Mouse (Mus musculus) cerebellum, postnatal 4 days (tissue): Measurements from ENCODE around the gene Fastk.

Experiments
- DNase-seq, 2 experiments: peaks; one replicate each; pipeline ENCODE4 v3.0.0; 2022; ENCODE audit warnings: low spot score in 2 of 2, mixed read lengths in 1 of 2

The Fastk gene

GRCm38 (mm10) chr5:24453283-24453984, 8.3 kb upstream of the Fastk start:
- DNase-seq: peak in 1 of 2 experiments; percentile 55

DNA sequence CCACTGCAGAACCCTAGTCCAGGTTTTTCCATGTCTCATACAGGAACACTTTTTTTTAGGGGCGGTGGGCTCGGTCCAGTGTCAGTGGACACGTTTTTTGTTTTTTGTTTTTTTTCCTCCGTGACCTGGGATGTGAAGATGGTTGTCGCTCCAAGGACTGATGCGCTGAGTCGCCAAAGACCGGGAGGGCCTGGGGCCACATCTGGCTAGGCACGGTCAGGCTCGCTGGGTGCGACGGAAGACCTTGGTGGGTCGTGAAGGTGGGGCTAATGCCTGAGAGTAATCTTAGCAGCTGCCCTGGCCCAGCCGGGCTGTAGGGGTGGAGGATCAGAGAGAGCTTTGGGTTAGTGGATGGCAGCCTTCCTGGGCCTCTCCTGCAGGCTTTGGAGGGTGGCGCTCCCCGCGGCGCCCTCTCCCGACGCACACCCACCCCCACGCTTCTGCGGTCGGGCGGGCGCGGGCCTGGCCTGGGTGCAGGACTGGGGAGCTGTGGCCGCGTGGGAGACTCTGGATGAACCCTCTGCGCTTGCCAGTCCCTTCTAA, 7.7 kb upstream of the Fastk start:
- peak in 1 of 2 experiments; percentile 20 for DNase-seq

DNA sequence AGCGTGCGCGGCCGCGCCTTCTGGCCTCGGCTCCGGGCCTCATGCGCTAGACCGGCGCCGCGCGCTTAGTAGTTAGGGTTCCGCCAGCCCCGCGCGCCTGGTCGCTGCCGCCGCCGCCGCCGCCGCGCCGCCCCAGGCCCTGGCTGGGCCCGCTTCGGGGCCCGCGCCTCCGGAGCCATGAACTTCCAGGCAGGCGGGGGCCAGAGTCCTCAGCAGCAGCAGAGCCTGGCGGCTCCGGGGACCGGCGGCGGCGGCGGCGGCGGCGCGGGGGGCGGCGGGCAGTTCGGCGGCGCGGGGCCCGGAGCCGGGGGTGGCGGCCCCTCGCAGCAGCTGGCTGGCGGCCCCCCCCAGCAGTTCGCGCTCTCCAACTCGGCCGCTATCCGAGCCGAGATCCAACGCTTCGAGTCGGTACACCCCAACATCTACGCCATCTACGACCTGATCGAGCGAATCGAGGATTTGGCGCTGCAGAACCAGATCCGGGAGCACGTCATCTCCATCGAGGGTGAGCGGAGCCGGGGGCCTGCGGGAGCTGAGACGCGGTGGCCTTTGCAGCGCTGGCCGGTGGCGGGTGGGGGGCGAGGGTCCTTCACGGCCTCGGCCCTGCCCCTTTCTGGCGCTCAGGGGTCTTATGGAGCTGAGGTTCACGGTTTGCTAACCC, 7.1 kb upstream of the Fastk start, which contains the start of gene Agap3:
TSS of gene Agap3 (plus strand) at position 148 of the 661 bp plus-strand sequence.
- peak in 1 of 2 experiments; percentile 49 for DNase-seq

- DNase-seq: peak; percentile 80 to 85
Observed at GRCm38 (mm10) chr5:24451264-24452029, 6.4 kb upstream of the Fastk start.

DNA sequence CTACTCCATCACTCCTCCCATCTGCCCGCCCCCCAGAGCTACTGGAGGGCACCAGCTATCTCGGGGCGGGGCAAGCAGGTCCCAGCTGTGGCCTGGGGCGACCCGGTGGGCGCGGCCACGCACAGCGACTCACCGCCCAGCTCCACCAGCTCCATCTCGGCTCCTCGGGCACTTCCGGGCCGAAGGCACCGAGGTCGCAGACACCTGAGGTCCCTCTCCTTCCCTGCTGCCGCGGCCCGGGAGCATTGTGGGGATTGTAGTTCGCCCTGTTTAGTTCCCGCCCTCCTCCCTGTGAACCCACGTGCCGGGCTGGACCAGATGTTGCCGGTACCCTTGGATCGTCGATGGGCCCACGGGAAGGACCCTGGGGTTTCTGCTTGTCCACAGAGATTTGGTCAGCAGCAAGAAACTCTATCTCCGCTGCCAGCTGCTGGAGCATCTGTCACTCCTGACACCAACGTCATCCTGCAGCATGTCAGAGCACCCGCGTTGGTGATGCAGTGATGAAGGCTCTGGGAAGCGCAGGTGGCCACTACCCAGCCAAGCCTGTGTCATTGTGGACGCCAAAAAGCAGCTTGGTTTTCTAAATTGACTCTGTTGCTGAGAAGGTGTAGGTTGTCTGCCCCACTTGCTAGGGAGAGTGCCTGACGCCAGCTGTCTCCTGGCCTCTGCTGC, 2.7 kb upstream of the Fastk start, which contains the start of gene Tmub1:
TSS of gene Tmub1 (minus strand) at position 231 of the 675 bp plus-strand sequence.
- peak; percentile 61 to 69 for DNase-seq

DNA sequence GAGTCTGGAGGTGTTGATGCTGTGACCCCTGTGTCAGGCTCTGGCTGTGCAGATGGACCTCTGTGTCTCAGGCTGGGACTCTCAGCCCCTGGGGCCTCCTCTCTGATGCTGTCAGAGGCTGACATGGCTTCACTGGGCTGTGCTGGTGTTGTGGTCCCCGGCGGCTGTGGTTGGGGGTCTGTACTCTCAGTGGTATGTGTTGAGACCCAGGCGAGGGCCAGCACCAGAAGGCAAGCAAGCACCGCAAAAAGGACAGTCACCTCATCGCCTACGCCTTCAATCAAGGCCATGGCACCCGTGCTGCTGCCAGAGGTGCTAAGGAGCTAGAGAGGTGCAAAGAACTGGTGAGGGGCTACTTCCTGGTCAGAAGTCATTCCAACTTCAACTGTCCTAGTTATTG, 1.5 kb upstream of the Fastk start:
- no peak for DNase-seq

DNA sequence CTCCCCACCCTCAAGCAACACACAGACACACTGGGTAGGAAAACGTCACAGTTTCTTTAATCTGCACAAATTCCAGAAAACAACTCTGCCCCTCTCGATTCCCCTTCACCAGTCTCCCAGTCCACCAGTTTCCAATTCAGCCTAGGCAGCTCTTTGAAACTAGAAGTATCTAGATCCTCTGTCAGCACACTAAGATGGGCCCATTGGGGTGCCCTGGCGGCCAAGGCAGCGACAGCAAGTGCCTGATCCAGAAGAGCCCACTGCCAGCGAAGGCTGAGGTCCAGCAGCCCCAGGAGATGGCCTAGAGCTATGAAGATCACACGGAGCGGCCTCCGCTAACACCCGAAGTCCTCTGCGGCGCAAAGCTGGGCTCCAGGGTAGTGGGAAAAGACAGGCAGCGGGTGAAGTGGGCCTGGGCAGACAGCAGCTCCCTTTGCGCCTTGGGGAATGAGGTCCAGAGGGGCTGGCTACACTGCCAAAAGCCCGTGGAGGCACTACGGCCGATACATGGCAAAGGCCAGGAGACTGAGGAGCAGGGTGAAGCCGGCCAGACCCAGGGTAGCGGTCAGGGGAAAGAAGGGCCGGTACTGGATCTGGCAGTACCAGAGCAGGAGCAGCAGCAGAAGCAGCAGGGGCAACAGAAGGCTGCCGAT, 467 bp upstream of the Fastk start:
- DNase-seq: no peak

DNA sequence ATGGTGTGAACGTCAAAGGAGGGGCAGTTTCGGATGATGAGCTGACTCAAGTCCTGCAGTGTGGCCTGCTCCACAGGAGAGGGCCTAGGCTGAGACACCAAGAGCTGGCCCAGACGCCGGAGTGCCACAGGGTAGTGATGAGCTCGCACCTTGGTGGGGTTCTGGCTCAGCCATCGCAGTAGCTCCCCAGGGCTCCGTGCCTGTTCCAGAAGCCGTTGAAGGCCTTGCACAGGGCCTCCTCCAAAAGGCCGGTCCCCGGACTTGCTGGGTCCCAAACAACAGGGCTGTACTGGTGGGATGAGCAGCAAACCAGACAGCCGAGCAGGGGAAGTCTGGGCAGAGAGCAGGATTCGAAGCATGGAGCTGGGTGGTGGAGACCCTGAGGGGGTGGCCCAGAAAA, 1.2 kb downstream of the Fastk start:
- no peak for DNase-seq

DNA sequence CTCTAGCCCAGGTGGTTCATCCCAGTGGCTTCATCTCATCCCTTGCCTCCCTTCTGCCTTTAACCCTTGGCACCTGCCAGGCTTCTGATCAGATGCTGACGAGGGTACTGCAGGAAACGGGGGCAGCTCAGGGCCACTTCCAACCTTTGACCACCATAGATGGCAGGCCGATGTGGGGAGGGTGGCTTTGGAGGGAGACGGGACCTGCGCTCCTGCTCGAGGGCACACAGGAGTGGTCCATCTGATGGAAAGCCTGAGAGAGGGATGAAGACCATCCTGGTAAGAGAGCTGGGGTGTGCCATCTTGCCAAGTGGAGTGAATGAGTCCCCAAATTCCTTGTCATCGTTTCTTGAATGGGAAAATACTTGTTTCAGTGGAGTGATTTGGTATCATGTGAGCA, 1.9 kb downstream of the Fastk start:
- DNase-seq: no peak

- no peak for DNase-seq
Observed at GRCm38 (mm10) chr5:24442029-24442428, 3.1 kb downstream of the Fastk start.

- DNase-seq: no peak
Observed at GRCm38 (mm10) chr5:24441187-24441586, 3.9 kb downstream of the Fastk start.

GRCm38 (mm10) chr5:24433993-24434392, 11.1 kb downstream of the Fastk start:
- DNase-seq: no peak

GRCm38 (mm10) chr5:24428596-24428995, 16.5 kb downstream of the Fastk start:
- DNase-seq: no peak

DNA sequence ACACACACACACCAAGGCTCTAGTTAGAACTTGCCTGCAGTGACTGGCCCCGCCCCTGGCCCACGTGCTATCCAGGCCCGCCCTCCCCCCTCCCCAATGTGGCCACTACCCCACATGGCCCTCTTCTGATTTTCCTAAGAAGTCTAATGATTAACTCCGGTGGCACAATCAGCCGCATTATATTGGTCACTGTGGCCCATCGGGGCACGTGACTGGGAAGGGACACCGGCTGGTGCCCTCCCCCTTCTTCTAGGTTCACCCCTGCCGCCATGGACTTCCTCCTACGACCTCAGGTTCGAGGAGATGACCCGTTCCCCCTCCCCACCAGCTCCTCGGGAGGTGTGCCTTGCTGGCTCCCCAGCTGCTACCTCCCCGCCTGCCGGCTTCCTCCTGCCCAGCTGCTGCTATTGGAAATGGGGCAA, 17.1 kb downstream of the Fastk start:
- no peak for DNase-seq

GRCm38 (mm10) chr5:24427285-24427633, 17.8 kb downstream of the Fastk start:
- no peak for DNase-seq

DNA sequence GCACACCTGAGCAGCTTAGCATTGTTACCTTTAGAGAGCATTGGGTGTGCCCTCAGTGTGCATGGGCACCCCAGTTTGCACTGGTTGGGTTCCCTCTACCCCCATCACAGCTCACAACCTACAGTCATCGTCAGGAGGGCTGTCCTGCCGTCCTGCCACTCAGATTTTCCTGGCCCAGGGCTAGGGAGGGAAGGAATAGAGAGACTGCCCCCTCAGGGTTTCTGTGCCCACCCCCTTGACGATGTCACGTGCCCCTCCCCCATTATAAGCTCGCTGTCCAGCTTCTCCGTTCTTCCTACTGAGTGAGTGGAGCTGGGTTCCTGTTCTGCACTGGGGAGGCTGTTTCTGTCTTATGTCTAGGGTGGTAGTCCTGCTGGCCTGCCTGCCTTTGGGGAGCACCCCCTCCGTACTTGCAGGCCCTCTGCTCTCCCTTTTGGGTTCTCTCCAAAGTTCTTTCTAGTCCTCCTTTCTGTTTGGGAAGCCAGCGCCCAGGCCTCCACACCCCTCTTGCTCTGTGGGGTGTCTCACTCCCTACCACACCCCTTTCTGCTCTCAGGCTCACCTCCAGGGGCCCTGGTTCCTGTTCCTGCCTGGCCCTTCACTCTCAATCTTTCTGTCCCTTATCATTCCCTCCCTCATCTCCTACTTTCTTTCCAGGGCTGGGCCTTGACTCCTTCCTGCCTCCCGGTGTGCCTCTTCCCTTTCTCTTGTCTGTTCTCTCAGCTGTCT, 18.4 kb downstream of the Fastk start:
- no peak for DNase-seq

DNA sequence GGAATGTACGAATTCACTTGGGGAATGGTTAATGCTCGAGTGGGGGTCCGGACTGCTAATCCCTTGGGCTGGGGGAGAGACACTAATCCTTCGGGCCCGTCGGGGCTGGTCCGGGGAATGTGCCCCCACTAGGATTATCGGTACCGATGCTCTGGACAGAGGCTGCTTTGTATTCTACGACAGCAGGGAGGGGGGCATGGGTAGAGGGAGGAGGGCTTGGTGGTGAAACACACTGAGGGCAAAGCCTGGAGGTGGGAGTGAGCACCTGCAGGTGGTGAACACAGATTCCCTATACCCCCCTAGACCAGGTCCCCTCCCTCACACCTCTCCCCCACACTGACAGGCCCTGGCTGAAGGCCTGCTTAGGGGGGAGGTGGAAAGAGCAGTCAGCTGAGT, 19.1 kb downstream of the Fastk start:
- DNase-seq: no peak

GRCm38 (mm10) chr5:24425421-24426036, 19.6 kb downstream of the Fastk start:
- DNase-seq: peak in 1 of 2 experiments; percentile 41

GRCm38 (mm10) chr5:24424861-24425411, 20.2 kb downstream of the Fastk start:
- DNase-seq: peak in 1 of 2 experiments; percentile 78
